Mouse (Mus musculus): ENCODE measurements around the gene Alg3.

DNA sequence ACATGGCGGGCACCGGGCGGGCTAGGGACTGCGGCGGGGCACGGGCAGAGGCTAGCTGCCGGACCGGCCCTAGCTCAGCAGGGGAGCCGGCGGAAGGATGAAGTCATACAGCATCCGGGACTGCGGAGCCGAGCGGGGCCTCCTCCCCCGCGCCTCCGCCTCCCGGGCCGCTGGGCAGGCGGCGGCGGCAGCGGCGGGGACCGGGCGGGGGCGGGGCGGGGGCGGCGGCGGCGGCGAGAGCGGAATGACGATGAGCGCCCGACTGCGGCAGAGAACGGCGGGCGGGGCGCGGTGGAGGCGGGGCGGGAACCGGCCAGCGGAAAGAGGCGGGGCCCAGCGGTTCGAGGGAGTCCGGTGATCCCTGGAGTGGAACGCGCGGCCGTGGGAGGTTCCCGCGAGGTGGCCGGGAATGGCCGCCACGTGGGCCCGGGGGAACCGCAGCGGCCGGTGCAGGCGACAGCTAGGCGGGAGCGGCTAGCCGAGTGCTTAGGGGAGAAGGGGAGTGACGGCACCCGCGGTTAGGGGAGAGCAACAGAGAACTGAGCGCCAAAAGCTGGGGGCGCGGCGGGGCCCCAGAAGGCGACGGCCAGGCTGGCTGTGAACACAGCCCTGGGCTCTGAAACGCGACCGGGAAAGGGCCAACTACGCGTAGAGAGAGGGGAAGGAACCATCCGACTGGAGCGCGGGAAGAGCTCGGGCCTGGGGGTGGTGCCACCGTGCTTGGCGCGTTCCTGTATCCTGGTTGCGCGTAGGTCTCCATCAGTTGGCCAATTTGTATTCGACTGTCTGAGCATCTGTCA lies 9.9 kb upstream of the Alg3 start, which contains the start of gene Camk2n2:
- TF ChIP-seq GATA1 (IDR thresholded peaks at IDR 0.05; ENCODE audit: low read length) (no peak), TAL1 (IDR thresholded peaks at IDR 0.05; ENCODE audit: low read length) (no peak)

All from erythroblast, embryonic 14.5 days (primary cell).